Mouse (Mus musculus): ENCODE measurements at regions not wholly inside any gene's neighbourhood (a gene's known extent, or its start where the extent isn't known, plus 50 kb on each side); places are given as distances from the start of the nearest gene placed in this dataset.

- Histone ChIP-seq H3K4me2 (ENCODE audit: low read depth) (no peak overlapping the region), H3K27me3 (ENCODE audit: control insufficient read depth, insufficient read depth, low read length) (no peaks in the 10 kb centered on the region), H3K9me3 (ENCODE audit: control insufficient read depth, low read length) (no peaks in the 10 kb centered on the region), H3K4me3 (ENCODE audit: insufficient read depth in 1 of 2, low read depth in 2 of 2, low read length in 2 of 2) (no peak overlapping the region), H3K27ac (no peak overlapping the region), H3K9ac (replicated peaks) (no peak overlapping the region), H3K4me1 (replicated peaks; ENCODE audit: control insufficient read depth in 2 of 2, insufficient read depth in 2 of 2, low read length in 1 of 2) (no peaks in the 10 kb centered on the region), H3K36me3 (replicated peaks; ENCODE audit: control insufficient read depth, insufficient read depth, low read depth) (no peaks in the 10 kb centered on the region)
- DNase-seq (ENCODE audit: low read depth in 3 of 3, low spot score in 3 of 3) = peak in 1 of 3 experiments; percentile 2
- no peak for TF ChIP-seq CTCF (IDR thresholded peaks at IDR 0.05; ENCODE audit: low read depth)
- no peak for TF ChIP-seq EP300 (IDR thresholded peaks at IDR 0.05; ENCODE audit: low read depth)
- ATAC-seq (ENCODE audit: insufficient read depth) = no peak
- WGBS (ENCODE audit: insufficient replicate concordance) = 51% methylated on average over 2 of the region's 2 CpGs
Measured at GRCm38 (mm10) chr12:66012706-66013105, 271.5 kb downstream of the Rpl10l start.

Data from liver, embryonic 14.5 days (tissue).